Comparison of ENCODE assay signal across 19 mouse cellular contexts in the genomic region with DNA sequence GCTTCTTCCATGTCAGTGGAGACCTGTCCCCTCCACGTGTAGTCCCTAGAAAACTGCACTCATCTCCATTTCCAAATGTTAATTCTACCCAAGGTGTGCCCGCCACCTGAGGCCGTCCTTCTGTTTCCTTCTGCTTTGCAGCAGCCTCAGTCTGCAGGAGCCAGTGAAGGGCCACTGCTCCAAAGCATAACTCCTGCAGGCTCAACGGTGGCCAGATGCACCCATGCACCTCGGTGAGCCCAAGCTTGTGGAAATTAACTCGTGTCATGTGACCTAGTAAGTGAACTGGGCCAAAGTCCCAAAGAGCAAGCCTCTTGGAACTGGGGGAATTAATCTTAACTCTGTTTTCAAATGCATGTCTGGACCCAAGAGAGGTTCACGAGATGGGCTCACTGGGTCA. TPM values are rescaled to one million over a fixed set of nuclear protein-coding genes. Genes with fewer than 3 reads are reported as not detected.
DNase-seq lines count a peak whose midpoint lies in the region; ATAC-seq and TF ChIP-seq lines count a peak whose summit lies in the region.
"Had no signal": no experiment of that assay in that cellular context is flagged by ENCODE, and none has a peak within 500 bp of the region (broad histone marks: within the 10 kb centered on the region; RNA-seq: fewer than 3 reads in every experiment).

No protein-coding gene starts in this region.

- H3K4me3 ChIP-seq in gastrocnemius, adult 2 months = peak overlapping the region; percentile 38
- no peak overlapping the region for H3K4me3 ChIP-seq in intestine, embryonic 16.5 days (ENCODE audit: low read length)
- no peak overlapping the region for H3K4me3 ChIP-seq in forebrain, embryonic 16.5 days (replicated peaks; ENCODE audit: low read length)
- no peak overlapping the region for H3K4me3 ChIP-seq in midbrain, embryonic 10.5 days
- H3K4me3 ChIP-seq: forebrain, embryonic 10.5 days; hindbrain, embryonic 15.5 days; left cerebral cortex, adult 2 months; limb, embryonic 10.5 days; midbrain, embryonic 13.5 days had no signal

- H3K36me3 ChIP-seq in intestine, embryonic 16.5 days (ENCODE audit: control insufficient read depth, insufficient read depth, low read length) = no peaks in the 10 kb centered on the region
- H3K36me3 ChIP-seq in forebrain, embryonic 16.5 days (ENCODE audit: control insufficient read depth, insufficient read depth) = no peaks in the 10 kb centered on the region
- H3K36me3 ChIP-seq in midbrain, embryonic 10.5 days = no peaks in the 10 kb centered on the region
- H3K36me3 ChIP-seq: forebrain, embryonic 10.5 days; hindbrain, embryonic 15.5 days; limb, embryonic 10.5 days; midbrain, embryonic 13.5 days had no signal

- ATAC-seq in intestine, embryonic 16.5 days = peak; percentile 81
- ATAC-seq in forebrain, embryonic 16.5 days = no peak
- ATAC-seq: midbrain, embryonic 13.5 days had no signal

- no peaks in the 10 kb centered on the region for H3K9me3 ChIP-seq in intestine, embryonic 16.5 days (ENCODE audit: control insufficient read depth, low read length)
- H3K9me3 ChIP-seq in forebrain, embryonic 16.5 days (ENCODE audit: control insufficient read depth, low read length) = no peaks in the 10 kb centered on the region
- no peaks in the 10 kb centered on the region for H3K9me3 ChIP-seq in midbrain, embryonic 10.5 days (replicated peaks)
- H3K9me3 ChIP-seq: forebrain, embryonic 10.5 days; hindbrain, embryonic 15.5 days; limb, embryonic 10.5 days; midbrain, embryonic 13.5 days had no signal

- H3K27me3 ChIP-seq in intestine, embryonic 16.5 days (replicated peaks; ENCODE audit: control insufficient read depth, insufficient read depth, low read length) = no peaks in the 10 kb centered on the region
- H3K27me3 ChIP-seq in forebrain, embryonic 16.5 days (replicated peaks; ENCODE audit: control insufficient read depth, insufficient read depth, low read length) = no peaks in the 10 kb centered on the region
- no peaks in the 10 kb centered on the region for H3K27me3 ChIP-seq in midbrain, embryonic 10.5 days (ENCODE audit: low read depth, poor library complexity, severe bottlenecking)
- H3K27me3 ChIP-seq: hindbrain, embryonic 15.5 days; midbrain, embryonic 13.5 days had no signal

- no peak overlapping the region for H3K4me2 ChIP-seq in intestine, embryonic 16.5 days (ENCODE audit: low read depth, low read length)
- H3K4me2 ChIP-seq in forebrain, embryonic 16.5 days (ENCODE audit: low read length) = no peak overlapping the region
- H3K4me2 ChIP-seq: hindbrain, embryonic 15.5 days; midbrain, embryonic 13.5 days had no signal

- TF ChIP-seq CTCF in gastrocnemius, adult 2 months (IDR thresholded peaks at IDR 0.05) = no peak

- H3K27ac ChIP-seq in gastrocnemius, adult 2 months = peak overlapping the region; percentile 85
- no peak overlapping the region for H3K27ac ChIP-seq in intestine, embryonic 16.5 days (ENCODE audit: low read length)
- no peak overlapping the region for H3K27ac ChIP-seq in forebrain, embryonic 16.5 days (ENCODE audit: low read length)
- H3K27ac ChIP-seq in midbrain, embryonic 10.5 days (replicated peaks) = no peak overlapping the region
- H3K27ac ChIP-seq: forebrain, embryonic 10.5 days; hindbrain, embryonic 15.5 days; limb, embryonic 10.5 days; midbrain, embryonic 13.5 days; stomach, postnatal 0 days had no signal

- no peak overlapping the region for H3K9ac ChIP-seq in intestine, embryonic 16.5 days (ENCODE audit: low read depth, low read length)
- no peak overlapping the region for H3K9ac ChIP-seq in forebrain, embryonic 16.5 days (replicated peaks; ENCODE audit: low read depth, low read length)
- H3K9ac ChIP-seq: hindbrain, embryonic 15.5 days; midbrain, embryonic 13.5 days had no signal

- H3K4me1 ChIP-seq in intestine, embryonic 16.5 days (ENCODE audit: control insufficient read depth, insufficient read depth, low read length) = no peaks in the 10 kb centered on the region
- 0 out of 2 replicates have a peak, but pooled peaks cover 4% of the 10 kb centered on the region for H3K4me1 ChIP-seq in forebrain, embryonic 16.5 days (replicated peaks; ENCODE audit: control insufficient read depth, insufficient read depth, low read length)
- no peaks in the 10 kb centered on the region for H3K4me1 ChIP-seq in midbrain, embryonic 10.5 days
- H3K4me1 ChIP-seq: limb, embryonic 10.5 days had no signal

- 73% methylated on average over 7 of the region's 7 CpGs for WGBS in intestine, embryonic 16.5 days
- WGBS in forebrain, embryonic 16.5 days = 92% methylated on average over 7 of the region's 7 CpGs
- 89% methylated on average over 7 of the region's 7 CpGs for WGBS in midbrain, embryonic 10.5 days

- DNase-seq in gastrocnemius, adult 2 months = no peak
- DNase-seq in gastrocnemius, postnatal 14 days = no peak
- DNase-seq in kidney, adult 9 months = peak; percentile 93
- peak; percentile 75 to 90 for DNase-seq in kidney, postnatal 25 days
- no peak for DNase-seq in urinary bladder, postnatal 10 days (ENCODE audit: low spot score)
- no peak for DNase-seq in midbrain, embryonic 10.5 days (ENCODE audit: low spot score)
- DNase-seq: liver; lung, adult 2 months; lung, postnatal 14 days; thymus, adult 2 months; thymus, postnatal 4 days had no signal

- intact Hi-C loops in gastrocnemius, adult 2 months (cut with DNase I) = loop anchor here (5.0 kb wide), 2 partner anchors 34 to 89 kb away; no protein-coding TSS in a partner anchor
- intact Hi-C loops in gastrocnemius, postnatal 14 days (cut with DNase I; ENCODE audit: low total_unique reads) = no loop called here

RNA-seq across cellular contexts. Expression of gene Sel1l3, which starts 40.8 kb away (rescaled TPM):
- total RNA-seq in gastrocnemius, adult 2 months (2021) = 10 to 100 TPM; 59.8 to 69.4 TPM
- total RNA-seq in gastrocnemius, postnatal 14 days (2021) = 10 to 100 TPM; 65.3 to 75.4 TPM
- 12.9 and 14.8 TPM in 2 replicates for polyA plus RNA-seq in intestine, embryonic 16.5 days (2015; fragmentation: Nextera tagmentation; extraction: Ambion mirVana)
- 9.9 and 10.2 TPM in 2 replicates for polyA plus RNA-seq in forebrain, embryonic 16.5 days (2015; fragmentation: Nextera tagmentation; extraction: Ambion mirVana)
- 0.96 and 1.1 TPM in 2 replicates for polyA plus RNA-seq in midbrain, embryonic 10.5 days (2016; fragmentation: Nextera tagmentation; extraction: Ambion mirVana)

Comparison
In these comparisons a context has a peak if more than half of its experiments do, and no peak if none do; other contexts are left out.
1. DNase-seq: peak in kidney, adult 9 months (single experiment) and kidney, postnatal 25 days (2 of 2); none in gastrocnemius, adult 2 months (single experiment), gastrocnemius, postnatal 14 days (single experiment), urinary bladder, postnatal 10 days (single experiment) and midbrain, embryonic 10.5 days (single experiment).